Mouse (Mus musculus): ENCODE results near the gene Phf7. TPM values are rescaled to one million over a fixed set of nuclear protein-coding genes. Genes with fewer than 3 reads are reported as not detected.
A peak's percentile ranks its signal among the peaks of the same experiment; 100 is the strongest.

The Phf7 gene
- 1 to 10 TPM; 3.2 to 4.1 TPM for total RNA-seq (2021)
- long read RNA-seq, experiment 1, partial matches to known transcripts: 1 of 8 reads
- long read RNA-seq, experiment 1, other reads (novel, unspliced or antisense): 3 of 8 reads
- long read RNA-seq, experiment 2, partial matches to known transcripts: 1 of 3 reads
- long read RNA-seq, experiment 2, other reads (novel, unspliced or antisense): 1 of 3 reads

- DNase-seq (ENCODE audit: low spot score in 2 of 2): peak; percentile 97
Observed at GRCm38 (mm10) chr14:31251084-31251604, at the start of gene Phf7, which contains the start of gene Bap1. TSS of gene Phf7 (minus strand) at chr14:31251317. TSS of gene Bap1 (plus strand) at chr14:31251450.

- no peak for DNase-seq (ENCODE audit: low spot score in 2 of 2)
Observed at GRCm38 (mm10) chr14:31285728-31286127, 34.6 kb upstream of the Phf7 start.

- peak; percentile 78 to 88 for DNase-seq (ENCODE audit: low spot score in 2 of 2)
Observed at GRCm38 (mm10) chr14:31272164-31272563, 21.0 kb upstream of the Phf7 start.

GRCm38 (mm10) chr14:31271121-31271520, 20.0 kb upstream of the Phf7 start:
- no peak for DNase-seq (ENCODE audit: low spot score in 2 of 2)

GRCm38 (mm10) chr14:31269456-31270100, 18.5 kb upstream of the Phf7 start:
- peak; percentile 27 for DNase-seq (ENCODE audit: low spot score in 2 of 2)

- DNase-seq (ENCODE audit: low spot score in 2 of 2): peak; percentile 47 to 61
Observed at GRCm38 (mm10) chr14:31268301-31269001, 17.3 kb upstream of the Phf7 start.

- peak; percentile 37 to 46 for DNase-seq (ENCODE audit: low spot score in 2 of 2)
Observed at GRCm38 (mm10) chr14:31267649-31268048, 16.5 kb upstream of the Phf7 start.

GRCm38 (mm10) chr14:31260932-31261331, 9.8 kb upstream of the Phf7 start:
- DNase-seq (ENCODE audit: low spot score in 2 of 2): no peak

GRCm38 (mm10) chr14:31260374-31260773, 9.3 kb upstream of the Phf7 start:
- DNase-seq (ENCODE audit: low spot score in 2 of 2): no peak

GRCm38 (mm10) chr14:31258476-31259050, 7.4 kb upstream of the Phf7 start:
- DNase-seq (ENCODE audit: low spot score in 2 of 2): no peak

- no peak for DNase-seq (ENCODE audit: low spot score in 2 of 2)
Observed at GRCm38 (mm10) chr14:31252091-31252490, 974 bp upstream of the Phf7 start.

- no peak for DNase-seq (ENCODE audit: low spot score in 2 of 2)
Observed at GRCm38 (mm10) chr14:31251626-31252025, 509 bp upstream of the Phf7 start.

- DNase-seq (ENCODE audit: low spot score in 2 of 2): no peak
Observed at GRCm38 (mm10) chr14:31250222-31251083, 664 bp downstream of the Phf7 start.

- no peak for DNase-seq (ENCODE audit: low spot score in 2 of 2)
Observed at GRCm38 (mm10) chr14:31248396-31248795, 2.7 kb downstream of the Phf7 start.

- no peak for DNase-seq (ENCODE audit: low spot score in 2 of 2)
Observed at GRCm38 (mm10) chr14:31245946-31246345, 5.2 kb downstream of the Phf7 start.

- DNase-seq (ENCODE audit: low spot score in 2 of 2): no peak
Observed at GRCm38 (mm10) chr14:31244777-31245176, 6.3 kb downstream of the Phf7 start.

- DNase-seq (ENCODE audit: low spot score in 2 of 2): no peak
Observed at GRCm38 (mm10) chr14:31240528-31240927, 10.6 kb downstream of the Phf7 start.

- DNase-seq (ENCODE audit: low spot score in 2 of 2): no peak
Observed at GRCm38 (mm10) chr14:31237101-31237882, 13.8 kb downstream of the Phf7 start.

GRCm38 (mm10) chr14:31233996-31234591, 17.0 kb downstream of the Phf7 start:
- DNase-seq (ENCODE audit: low spot score in 2 of 2): peak; percentile 86 to 93

Measured in left cerebral cortex, adult 18-20 months (tissue).